Mouse (Mus musculus): ENCODE data around the gene Gm8298. TPM values are rescaled to one million over a fixed set of nuclear protein-coding genes. Genes with fewer than 3 reads are reported as not detected.
"Not testable (repeated sequence)": the region's sequence is repeated elsewhere in the genome, so short reads cannot be mapped to it uniquely, and the experiment has no call there.

Gene Gm8298
- not detected for total RNA-seq (2021)
- long read RNA-seq, experiment 1: 0 reads
- long read RNA-seq, experiment 2: 0 reads

GRCm38 (mm10) chr3:59860751-59861150 is at the start of gene Gm8298:
Gene Gm8298, plus strand, starts transcription at chr3:59861051.
- no peak for DNase-seq
- intact Hi-C loops (cut with DNase I): no loop called here

- DNase-seq: no peak
- intact Hi-C loops (cut with DNase I): no loop called here
These were observed 47.7 kb upstream of the Gm8298 start for GRCm38 (mm10) chr3:59813169-59813568.

GRCm38 (mm10) chr3:59870765-59871164 is 9.9 kb downstream of the Gm8298 start:
- DNase-seq: no peak
- intact Hi-C loops (cut with DNase I): loop anchor here (2.0 to 5.0 kb wide), 2 partner anchors 242 to 892 kb away; no protein-coding TSS in a partner anchor

GRCm38 (mm10) chr3:59877601-59878000 is 16.8 kb downstream of the Gm8298 start:
- intact Hi-C loops (cut with DNase I); DNase-seq: not testable (repeated sequence)

GRCm38 (mm10) chr3:59879801-59880554 is 19.1 kb downstream of the Gm8298 start:
- DNase-seq; intact Hi-C loops (cut with DNase I): not testable (repeated sequence)

- intact Hi-C loops (cut with DNase I): no loop called here
- DNase-seq: no peak
These were observed 32.4 kb downstream of the Gm8298 start for GRCm38 (mm10) chr3:59893276-59893675.

GRCm38 (mm10) chr3:59924914-59925313 is 64.1 kb downstream of the Gm8298 start, which contains the start of gene C130079G13Rik:
Gene C130079G13Rik, plus strand, starts transcription at chr3:59925214.
- no peak for DNase-seq

More at GRCm38 (mm10) chr3:59924914-59925313, 64.1 kb downstream of the Gm8298 start, which contains the start of gene C130079G13Rik:
- intact Hi-C loops (cut with DNase I): no loop called here

Other genes with a start within 250 kb of the Gm8298 start
- gene Gm5538, start 131.3 kb upstream of the Gm8298 start, total RNA-seq (2021): not detected
- not detected for gene C130079G13Rik, start 64.2 kb downstream of the Gm8298 start, total RNA-seq (2021)
- gene Aadacl2, start 145.7 kb downstream of the Gm8298 start, total RNA-seq (2021): not detected
- not detected for gene Aadac, start 164.7 kb downstream of the Gm8298 start, total RNA-seq (2021)
- not detected for gene Sucnr1, start 220.8 kb downstream of the Gm8298 start, total RNA-seq (2021)